Mouse (Mus musculus): ENCODE results near the gene Gatb.

Gene Gatb

GRCm38 (mm10) chr3:85594452-85594851, 20.5 kb downstream of the Gatb start:
- no peak for DNase-seq (ENCODE audit: low spot score)

GRCm38 (mm10) chr3:85599526-85599925, 25.6 kb downstream of the Gatb start:
- DNase-seq (ENCODE audit: low spot score) = no peak

- DNase-seq (ENCODE audit: low spot score) = no peak
Measured at GRCm38 (mm10) chr3:85601841-85602305, 28.0 kb downstream of the Gatb start.

GRCm38 (mm10) chr3:85603811-85604210, 29.9 kb downstream of the Gatb start:
- no peak for DNase-seq (ENCODE audit: low spot score)

GRCm38 (mm10) chr3:85606912-85607311, 33.0 kb downstream of the Gatb start:
- no peak for DNase-seq (ENCODE audit: low spot score)

GRCm38 (mm10) chr3:85607753-85608152, 33.8 kb downstream of the Gatb start:
- no peak for DNase-seq (ENCODE audit: low spot score)

GRCm38 (mm10) chr3:85616389-85616788, 42.5 kb downstream of the Gatb start:
- DNase-seq (ENCODE audit: low spot score) = no peak

- DNase-seq (ENCODE audit: low spot score) = no peak
Measured at GRCm38 (mm10) chr3:85618885-85619284, 45.0 kb downstream of the Gatb start.

- DNase-seq (ENCODE audit: low spot score) = no peak
Measured at GRCm38 (mm10) chr3:85619345-85619744, 45.4 kb downstream of the Gatb start.

- no peak for DNase-seq (ENCODE audit: low spot score)
Measured at GRCm38 (mm10) chr3:85619751-85620150, 45.8 kb downstream of the Gatb start.

- no peak for DNase-seq (ENCODE audit: low spot score)
Measured at GRCm38 (mm10) chr3:85629895-85630510, 56.1 kb downstream of the Gatb start.

GRCm38 (mm10) chr3:85633733-85634132, 59.8 kb downstream of the Gatb start:
- no peak for DNase-seq (ENCODE audit: low spot score)

GRCm38 (mm10) chr3:85634389-85635125, 60.6 kb downstream of the Gatb start:
- no peak for DNase-seq (ENCODE audit: low spot score)

- no peak for DNase-seq (ENCODE audit: low spot score)
Measured at GRCm38 (mm10) chr3:85635126-85635419, 61.2 kb downstream of the Gatb start.

GRCm38 (mm10) chr3:85635591-85635990, 61.7 kb downstream of the Gatb start:
- no peak for DNase-seq (ENCODE audit: low spot score)

- no peak for DNase-seq (ENCODE audit: low spot score)
Measured at GRCm38 (mm10) chr3:85636716-85637447, 63.0 kb downstream of the Gatb start.

GRCm38 (mm10) chr3:85641751-85642150, 67.8 kb downstream of the Gatb start:
- DNase-seq (ENCODE audit: low spot score) = no peak

GRCm38 (mm10) chr3:85644814-85645213, 70.9 kb downstream of the Gatb start:
- DNase-seq (ENCODE audit: low spot score) = no peak

GRCm38 (mm10) chr3:85645517-85646004, 71.6 kb downstream of the Gatb start:
- no peak for DNase-seq (ENCODE audit: low spot score)

- DNase-seq (ENCODE audit: low spot score) = no peak
Measured at GRCm38 (mm10) chr3:85649176-85649575, 75.3 kb downstream of the Gatb start.

GRCm38 (mm10) chr3:85652727-85653665, 79.1 kb downstream of the Gatb start:
- no peak for DNase-seq (ENCODE audit: low spot score)

- no peak for DNase-seq (ENCODE audit: low spot score)
Measured at GRCm38 (mm10) chr3:85655538-85655937, 81.6 kb downstream of the Gatb start.
